Mouse (Mus musculus): Measurements from ENCODE around the gene Taf4.

DNA sequence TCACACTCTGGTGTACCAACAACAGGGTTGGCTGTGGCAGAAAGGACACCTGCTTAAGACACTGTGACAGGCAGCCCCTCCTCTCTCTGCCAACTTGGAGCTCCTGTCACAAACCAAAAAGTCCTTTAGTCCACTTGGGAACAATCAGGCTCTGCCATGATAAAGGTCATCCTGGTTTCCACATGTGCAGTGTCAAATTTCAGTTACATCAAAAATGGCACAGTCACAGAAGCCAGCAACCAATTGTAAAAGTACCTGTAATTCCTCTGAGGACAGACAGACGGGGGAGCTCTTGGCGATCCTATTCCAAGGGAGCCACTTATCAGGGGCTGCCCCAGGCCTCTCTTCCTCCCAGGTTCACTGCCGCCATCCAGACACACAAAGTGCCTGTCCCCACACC lies 17.1 kb downstream of the Taf4 start:
- no peak for TF ChIP-seq CTCF (IDR thresholded peaks at IDR 0.05; ENCODE audit: borderline replicate concordance, control insufficient read depth, extremely low read depth, insufficient read depth, low read length, poor library complexity)
- no peak for TF ChIP-seq POLR2A (IDR thresholded peaks at IDR 0.05; ENCODE audit: control insufficient read depth, extremely low read depth, insufficient read depth, low read length, poor library complexity)

All from thymus, adult 2 months (tissue).